Mouse (Mus musculus) liver, embryonic 14.5 days (tissue): Measurements from ENCODE around the gene D630039A03Rik.

Source experiments
- CTCF ChIP-seq: IDR thresholded peaks from 2 replicates; pipeline ENCODE4 v1.5.1; 2016; ENCODE audit warnings: antibody characterized with exemption, low read depth, control low read depth
- EP300 ChIP-seq: IDR thresholded peaks from 2 replicates; pipeline ENCODE4 v1.6.1; 2016; ENCODE audit warnings: antibody characterized with exemption, low read depth

DNA sequence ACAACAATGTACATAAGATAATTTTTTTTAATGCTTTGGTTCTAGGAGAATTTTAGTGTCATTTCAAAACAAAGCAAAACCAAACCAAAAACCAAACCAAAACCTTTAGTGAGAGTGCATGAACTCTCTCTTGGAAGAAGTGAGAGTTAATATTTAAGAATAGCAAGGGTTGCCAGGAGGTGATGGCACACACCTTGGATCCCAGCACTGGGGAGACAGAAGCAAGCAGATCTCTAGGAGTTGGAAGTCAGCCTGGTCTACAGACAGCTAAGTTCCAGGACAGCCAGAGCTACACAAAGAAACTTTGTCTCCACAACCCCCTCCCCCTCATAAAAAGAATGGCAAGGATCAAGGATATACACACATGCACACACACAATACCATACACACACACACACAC is 3.1 kb downstream of the D630039A03Rik start:
- no peak for TF ChIP-seq CTCF
- TF ChIP-seq EP300 = no peak
